Mouse (Mus musculus): ENCODE data around the gene Slc44a2. TPM values are rescaled to one million over a fixed set of nuclear protein-coding genes. Genes with fewer than 3 reads are reported as not detected.

The Slc44a2 gene
- polyA plus RNA-seq (2015; fragmentation: Nextera tagmentation; extraction: Ambion mirVana), result 64.5 and 73.4 TPM in 2 replicates

DNA sequence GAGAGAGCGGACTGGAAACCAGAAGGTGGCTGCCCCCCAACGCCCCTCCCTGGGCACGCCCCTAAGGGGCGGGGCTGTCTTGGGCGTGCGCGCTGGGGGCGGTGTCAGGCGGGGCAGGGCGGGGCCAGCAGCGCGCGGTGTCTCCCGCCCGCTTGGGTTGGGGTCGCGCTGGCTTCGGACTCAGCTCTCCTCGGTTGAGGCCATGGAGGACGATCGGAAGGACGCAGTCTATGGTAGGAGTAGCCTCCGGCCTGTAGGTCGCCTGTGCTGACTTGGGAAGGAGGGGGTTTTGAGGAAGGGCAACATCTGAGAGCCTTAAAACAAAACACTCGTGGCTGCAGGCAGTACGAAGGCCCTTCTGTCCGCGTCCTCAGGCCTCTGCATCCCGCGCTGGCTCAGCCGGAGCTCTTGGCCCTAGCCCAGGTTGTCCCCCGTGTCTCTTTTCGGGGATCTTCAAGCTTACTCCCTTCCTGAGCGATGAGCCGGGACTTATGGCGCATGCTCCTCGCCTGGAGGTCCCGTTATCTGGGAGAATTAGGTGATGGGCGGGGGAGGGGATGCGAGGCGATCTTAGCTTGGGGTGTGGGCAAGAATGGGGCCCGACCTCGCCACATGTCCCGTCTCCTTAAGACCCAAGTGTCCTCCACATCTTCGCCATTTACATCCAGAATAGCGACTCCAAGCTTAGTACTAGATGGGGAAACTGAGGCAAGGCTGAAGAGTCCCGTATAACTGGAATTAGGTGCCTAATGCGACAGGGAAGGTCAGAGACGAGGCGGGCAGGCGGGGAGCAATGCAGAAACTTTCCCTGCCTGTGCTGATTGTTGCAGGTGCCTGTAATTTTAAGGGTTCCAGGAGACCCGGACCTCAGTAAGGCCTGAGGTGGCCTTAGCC is at the start of gene Slc44a2:
TSS of gene Slc44a2 (plus strand) at position 80 of the 894 bp plus-strand sequence.
- Histone ChIP-seq H3K27ac (replicated peaks) (peak within 1 kb of the TSS; percentile 64), H3K27me3 (no peaks in the 10 kb centered on the region), H3K4me1 (replicated peaks) (peaks cover 23% of the 10 kb centered on the region), H3K9me3 (no peaks in the 10 kb centered on the region), H3K4me2 (peak within 1 kb of the TSS; percentile 97), H3K4me3 (peak within 1 kb of the TSS; percentile 71), H3K36me3 (no peaks in the 10 kb centered on the region), H3K9ac (peak within 1 kb of the TSS; percentile 69)
- WGBS, result under 1% methylated on average over 52 of the region's 52 CpGs
- ATAC-seq (ENCODE audit: low FRiP score, low read depth), result peak; percentile 92

DNA sequence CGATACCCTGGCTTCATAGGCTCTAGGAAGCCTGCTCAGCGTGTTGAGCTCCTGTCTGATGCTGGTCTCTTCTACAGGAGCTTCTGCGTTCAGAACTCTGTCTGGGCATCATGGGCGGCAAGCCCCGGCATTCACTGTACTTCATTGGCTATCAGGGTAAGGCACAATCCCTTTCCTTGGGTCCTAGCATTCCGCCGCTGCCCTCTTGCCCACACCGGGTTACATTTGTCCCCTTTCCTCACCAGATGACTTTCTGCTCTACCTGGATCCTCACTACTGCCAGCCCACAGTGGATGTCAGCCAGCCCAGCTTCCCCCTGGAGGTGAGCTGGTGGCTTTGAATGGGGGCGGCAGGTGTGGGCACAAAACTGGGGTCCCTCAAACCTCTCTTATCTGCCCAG is 48.1 kb upstream of the Slc44a2 start:
- H3K4me1 ChIP-seq (replicated peaks), result peaks cover under 1% of the 10 kb centered on the region; the same call in 1 of the 2 replicates
- no peak for ATAC-seq (ENCODE audit: low FRiP score, low read depth)
- no peak overlapping the region for H3K4me3 ChIP-seq
- H3K27ac ChIP-seq (replicated peaks), result no peak overlapping the region
- WGBS, result 93% methylated on average over 9 of the region's 9 CpGs
- no peak overlapping the region for H3K4me2 ChIP-seq
- H3K9me3 ChIP-seq, result no peaks in the 10 kb centered on the region
- H3K9ac ChIP-seq, result no peak overlapping the region
- no peaks in the 10 kb centered on the region for H3K27me3 ChIP-seq
- peaks cover 90% of the 10 kb centered on the region for H3K36me3 ChIP-seq

DNA sequence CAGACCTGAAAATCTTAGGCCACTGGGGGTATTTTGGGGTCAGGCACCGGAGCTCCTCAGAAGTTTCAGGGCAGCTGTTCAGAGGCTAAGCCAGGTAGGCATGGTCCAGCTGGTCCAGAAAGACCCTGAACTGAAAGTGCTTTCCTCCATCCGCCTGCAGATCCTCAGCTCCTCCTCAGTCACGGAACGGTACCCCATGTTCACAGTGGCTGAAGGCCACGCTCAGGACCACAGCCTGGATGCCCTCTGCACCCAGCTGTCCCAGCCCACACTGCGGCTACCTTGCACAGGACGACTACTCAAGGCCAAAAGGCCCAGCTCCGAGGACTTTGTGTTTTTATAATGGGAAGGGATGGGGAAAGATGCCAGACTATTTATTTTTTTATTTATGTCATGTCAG is 47.4 kb upstream of the Slc44a2 start:
- peaks cover 91% of the 10 kb centered on the region for H3K36me3 ChIP-seq

DNA sequence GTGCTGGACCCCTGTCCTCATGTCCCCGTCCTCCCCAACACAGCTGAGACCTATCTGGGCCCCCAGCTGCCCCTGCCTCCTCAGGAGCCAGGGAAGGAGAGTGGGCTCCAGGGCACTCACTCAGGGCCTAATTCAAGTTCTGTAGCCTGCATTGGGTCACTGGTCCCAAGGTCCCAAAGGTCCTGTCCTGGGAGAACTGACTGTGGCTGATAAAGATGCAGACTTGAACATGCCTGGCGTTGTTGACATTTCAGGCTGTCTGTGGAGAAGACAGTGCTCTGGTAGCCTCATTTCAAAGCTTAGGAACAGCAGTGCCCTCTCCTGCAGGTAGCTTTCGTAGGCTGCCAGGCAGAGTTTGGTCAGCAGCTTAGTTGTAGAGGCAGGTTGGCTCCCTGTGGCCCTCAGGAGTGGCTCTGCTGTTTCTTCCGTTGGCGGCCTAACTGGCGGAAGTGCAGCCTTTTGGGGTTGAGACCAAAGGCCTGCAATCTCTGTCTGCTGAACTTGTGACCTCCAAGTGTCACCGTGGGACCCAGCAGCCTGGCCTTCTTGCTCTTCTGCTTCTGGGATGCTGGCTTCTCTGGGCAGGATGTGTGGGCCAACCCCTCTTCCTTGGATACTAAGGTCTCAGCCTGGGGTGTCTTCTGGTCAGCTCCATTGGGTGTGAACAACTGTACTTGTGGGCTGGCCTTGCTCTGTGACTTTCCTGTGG is 46.8 kb upstream of the Slc44a2 start:
- no peak for ATAC-seq (ENCODE audit: low FRiP score, low read depth)
- H3K27ac ChIP-seq (replicated peaks), result no peak overlapping the region
- no peak overlapping the region for H3K4me2 ChIP-seq
- 83% methylated on average over 7 of the region's 7 CpGs for WGBS
- no peaks in the 10 kb centered on the region for H3K4me1 ChIP-seq (replicated peaks)
- H3K36me3 ChIP-seq, result peaks cover 88% of the 10 kb centered on the region
- no peak overlapping the region for H3K9ac ChIP-seq
- no peaks in the 10 kb centered on the region for H3K27me3 ChIP-seq
- H3K9me3 ChIP-seq, result no peaks in the 10 kb centered on the region
- no peak overlapping the region for H3K4me3 ChIP-seq

More for the DNA sequence above, 47.4 kb upstream of the Slc44a2 start:
- no peak for ATAC-seq (ENCODE audit: low FRiP score, low read depth)
- no peak overlapping the region for H3K9ac ChIP-seq
- H3K27me3 ChIP-seq, result no peaks in the 10 kb centered on the region
- no peaks in the 10 kb centered on the region for H3K9me3 ChIP-seq
- no peak overlapping the region for H3K4me2 ChIP-seq
- H3K4me3 ChIP-seq, result no peak overlapping the region
- H3K27ac ChIP-seq (replicated peaks), result no peak overlapping the region
- 88% methylated on average over 8 of the region's 8 CpGs for WGBS
- H3K4me1 ChIP-seq (replicated peaks), result no peaks in the 10 kb centered on the region

DNA sequence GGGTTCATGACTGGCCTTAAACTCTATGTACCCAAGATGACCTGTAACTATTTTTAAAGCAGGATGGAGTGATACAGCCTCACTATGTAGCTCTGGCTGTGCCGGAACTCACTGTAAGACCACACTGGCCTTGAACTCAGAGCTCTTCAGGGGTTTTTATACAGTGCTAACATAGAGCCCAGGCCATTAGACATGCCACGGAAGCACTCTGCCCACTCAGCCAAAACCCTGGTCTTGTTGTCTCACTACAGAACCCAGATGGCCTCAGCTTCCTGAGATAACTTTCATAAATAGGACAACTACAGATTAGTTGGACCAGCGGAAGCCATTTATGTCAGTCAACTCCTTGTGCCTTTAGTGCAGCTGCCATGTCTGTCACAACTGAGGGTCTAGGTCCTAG is 46.2 kb upstream of the Slc44a2 start:
- no peak for ATAC-seq (ENCODE audit: low FRiP score, low read depth)
- Histone ChIP-seq H3K27me3 (no peaks in the 10 kb centered on the region), H3K4me2 (no peak overlapping the region), H3K27ac (replicated peaks) (no peak overlapping the region), H3K4me1 (replicated peaks) (no peaks in the 10 kb centered on the region), H3K4me3 (no peak overlapping the region), H3K36me3 (peaks cover 84% of the 10 kb centered on the region), H3K9me3 (no peaks in the 10 kb centered on the region), H3K9ac (no peak overlapping the region)
- 95% methylated on average over 3 of the region's 3 CpGs for WGBS

DNA sequence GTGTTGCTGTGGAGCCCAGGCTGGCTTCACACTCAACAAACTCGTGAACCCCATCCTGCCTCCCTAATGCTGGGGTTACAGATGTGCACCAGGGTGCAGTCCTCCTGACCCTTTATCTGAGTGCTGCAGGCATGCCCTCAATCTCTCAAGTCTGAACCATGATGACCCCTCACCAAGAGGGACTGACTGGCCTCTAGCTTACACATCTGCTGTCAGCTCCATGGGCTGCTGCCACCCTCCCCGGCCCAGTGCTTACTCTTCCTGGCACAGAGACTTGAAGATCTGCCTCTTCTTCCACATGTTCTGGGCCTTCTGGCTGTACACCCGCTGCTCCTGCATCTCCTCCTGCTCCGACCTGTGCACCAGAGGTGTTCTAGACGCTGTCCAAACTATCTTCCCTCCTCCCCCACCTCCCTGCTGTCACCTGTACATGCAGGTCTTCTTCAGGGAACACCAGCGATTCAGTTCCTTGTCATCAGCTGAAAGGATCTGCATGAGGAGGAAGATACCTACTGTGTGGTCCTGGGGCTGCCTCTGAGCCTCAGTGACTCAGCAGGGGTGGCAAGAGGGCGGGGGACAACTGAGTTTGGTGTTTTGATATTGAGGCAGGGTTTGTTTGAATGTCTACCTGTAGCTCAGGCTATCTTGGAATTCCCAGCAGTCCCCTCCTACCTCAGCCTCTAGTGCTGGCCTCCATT is 45.3 kb upstream of the Slc44a2 start:
- no peaks in the 10 kb centered on the region for H3K9me3 ChIP-seq
- ATAC-seq (ENCODE audit: low FRiP score, low read depth), result no peak
- no peaks in the 10 kb centered on the region for H3K4me1 ChIP-seq (replicated peaks)
- H3K4me3 ChIP-seq, result no peak overlapping the region
- no peak overlapping the region for H3K4me2 ChIP-seq
- no peak overlapping the region for H3K9ac ChIP-seq
- 92% methylated on average over 7 of the region's 7 CpGs for WGBS
- H3K27me3 ChIP-seq, result no peaks in the 10 kb centered on the region
- H3K36me3 ChIP-seq, result peaks cover 85% of the 10 kb centered on the region
- H3K27ac ChIP-seq (replicated peaks), result no peak overlapping the region

DNA sequence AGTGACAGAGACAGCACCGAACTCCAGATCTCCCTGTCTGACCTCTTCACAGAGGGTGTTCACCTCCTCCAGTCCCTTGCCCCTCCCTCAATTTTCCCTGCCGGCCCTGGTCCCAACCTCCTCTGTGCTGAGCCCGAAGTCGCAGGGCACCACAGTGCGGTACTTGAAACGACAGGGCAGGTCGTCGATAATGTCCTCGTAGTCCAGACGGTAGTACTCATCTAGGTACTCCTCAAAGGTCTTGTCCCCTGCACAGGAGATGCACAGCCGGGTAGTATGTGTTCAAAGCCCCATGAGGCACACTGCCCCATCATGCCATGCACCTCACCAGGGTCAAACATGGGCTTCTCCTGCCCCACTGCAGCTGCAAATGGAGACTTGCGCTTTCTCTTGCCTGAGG is 44.8 kb upstream of the Slc44a2 start:
- Histone ChIP-seq H3K9me3 (no peaks in the 10 kb centered on the region), H3K4me3 (no peak overlapping the region), H3K4me2 (no peak overlapping the region), H3K36me3 (peaks cover 82% of the 10 kb centered on the region), H3K27ac (replicated peaks) (no peak overlapping the region), H3K27me3 (no peaks in the 10 kb centered on the region), H3K9ac (no peak overlapping the region), H3K4me1 (replicated peaks) (no peaks in the 10 kb centered on the region)
- no peak for ATAC-seq (ENCODE audit: low FRiP score, low read depth)
- 88% methylated on average over 12 of the region's 12 CpGs for WGBS

DNA sequence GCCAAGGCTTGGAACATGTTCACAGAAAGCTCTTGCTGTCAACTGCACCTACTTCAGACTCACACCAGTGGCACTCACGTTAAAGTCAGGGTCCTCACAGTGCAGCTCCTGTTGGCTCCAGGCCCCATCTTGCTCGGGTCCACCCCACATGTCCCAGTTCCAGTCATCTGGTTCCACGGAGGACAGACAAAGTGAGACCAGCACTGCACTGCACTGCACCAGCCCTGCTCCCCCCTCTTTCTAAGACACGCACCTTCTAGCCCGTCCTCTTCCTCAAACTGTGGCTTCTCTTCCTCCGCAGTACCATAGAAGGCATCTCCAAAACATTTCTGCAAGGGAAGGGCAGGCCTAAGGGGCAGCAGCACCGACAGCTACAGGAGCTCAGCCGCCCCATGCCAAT is 44.2 kb upstream of the Slc44a2 start:
- Histone ChIP-seq H3K4me3 (no peak overlapping the region), H3K27ac (replicated peaks) (no peak overlapping the region), H3K9ac (no peak overlapping the region), H3K4me1 (replicated peaks) (no peaks in the 10 kb centered on the region), H3K36me3 (peaks cover 82% of the 10 kb centered on the region), H3K27me3 (no peaks in the 10 kb centered on the region), H3K9me3 (no peaks in the 10 kb centered on the region), H3K4me2 (no peak overlapping the region)
- 95% methylated on average over 8 of the region's 8 CpGs for WGBS
- no peak for ATAC-seq (ENCODE audit: low FRiP score, low read depth)

DNA sequence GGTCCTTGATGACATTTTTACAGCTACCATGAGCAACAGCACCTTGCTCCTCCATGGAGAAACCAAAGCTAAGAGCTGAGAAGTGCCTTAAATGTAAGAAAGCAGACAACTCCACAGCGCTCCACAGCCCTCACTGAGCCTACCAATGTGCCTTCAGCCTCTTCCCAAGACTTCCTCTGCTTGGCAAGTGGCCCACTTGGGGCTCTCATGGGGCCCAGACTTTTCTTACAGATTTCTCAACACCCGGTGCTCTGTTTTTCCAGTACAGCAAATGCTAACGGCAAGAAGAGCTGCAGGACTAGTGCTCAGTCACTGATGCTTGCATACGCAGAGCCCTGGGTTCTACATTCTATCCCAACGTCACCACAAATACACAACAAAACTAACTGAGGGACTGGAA is 42.7 kb upstream of the Slc44a2 start:
- Histone ChIP-seq H3K4me3 (no peak overlapping the region), H3K27ac (replicated peaks) (no peak overlapping the region), H3K4me2 (no peak overlapping the region), H3K27me3 (no peaks in the 10 kb centered on the region), H3K36me3 (peaks cover 80% of the 10 kb centered on the region), H3K4me1 (replicated peaks) (no peaks in the 10 kb centered on the region), H3K9ac (no peak overlapping the region), H3K9me3 (no peaks in the 10 kb centered on the region)
- ATAC-seq (ENCODE audit: low FRiP score, low read depth), result no peak
- WGBS, result 93% methylated on average over 5 of the region's 5 CpGs

DNA sequence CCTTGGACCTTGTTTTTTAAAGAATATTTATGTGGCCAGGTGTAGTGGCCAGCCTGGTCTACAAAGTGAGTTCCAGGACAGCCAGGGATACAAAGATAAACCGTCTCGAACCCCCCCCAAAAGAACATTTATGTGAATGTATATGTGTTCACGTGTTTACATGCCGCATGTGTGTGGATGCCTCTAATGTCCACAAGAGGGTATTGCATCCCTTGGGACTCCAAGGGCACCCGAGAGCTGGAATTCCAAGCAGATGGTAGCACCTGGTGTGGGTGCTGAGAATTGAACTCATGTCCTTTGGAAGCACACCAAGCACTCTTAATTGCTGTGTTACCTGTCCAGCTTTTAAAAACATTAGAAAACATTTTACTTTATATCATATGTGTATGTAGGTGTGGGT is 36.9 kb upstream of the Slc44a2 start:
- no peak overlapping the region for H3K9ac ChIP-seq
- 86% methylated on average over 5 of the region's 5 CpGs for WGBS
- no peak for ATAC-seq (ENCODE audit: low FRiP score, low read depth)
- H3K36me3 ChIP-seq, result peaks cover 46% of the 10 kb centered on the region
- no peaks in the 10 kb centered on the region for H3K9me3 ChIP-seq
- no peak overlapping the region for H3K27ac ChIP-seq (replicated peaks)
- H3K27me3 ChIP-seq, result no peaks in the 10 kb centered on the region
- H3K4me1 ChIP-seq (replicated peaks), result peaks cover 18% of the 10 kb centered on the region
- H3K4me2 ChIP-seq, result no peak overlapping the region
- no peak overlapping the region for H3K4me3 ChIP-seq

DNA sequence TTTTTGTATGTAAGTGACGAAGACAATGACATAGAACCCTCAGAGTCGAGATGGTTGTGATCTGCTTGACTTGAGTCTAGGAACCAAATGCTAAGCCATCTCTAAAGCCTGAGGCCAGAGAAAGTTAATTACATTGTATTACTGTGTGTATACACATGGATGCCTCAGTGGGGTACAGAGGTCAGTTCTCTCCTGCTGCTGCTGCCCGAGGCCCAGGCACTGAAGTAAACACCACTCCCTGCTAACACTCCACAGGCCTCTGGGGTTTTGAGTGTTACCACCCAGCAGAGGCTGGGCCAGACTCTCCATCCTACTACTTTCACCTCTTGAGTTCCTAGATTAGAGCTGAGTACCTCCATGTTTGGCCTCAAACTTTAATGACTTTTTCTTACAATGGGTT is 36.5 kb upstream of the Slc44a2 start:
- Histone ChIP-seq H3K9me3 (no peaks in the 10 kb centered on the region), H3K27me3 (no peaks in the 10 kb centered on the region), H3K9ac (no peak overlapping the region), H3K27ac (replicated peaks) (no peak overlapping the region), H3K4me2 (no peak overlapping the region), H3K4me1 (replicated peaks) (peaks cover 22% of the 10 kb centered on the region), H3K4me3 (no peak overlapping the region), H3K36me3 (peaks cover 46% of the 10 kb centered on the region)
- WGBS, result 82% methylated on average over 3 of the region's 3 CpGs
- ATAC-seq (ENCODE audit: low FRiP score, low read depth), result no peak

DNA sequence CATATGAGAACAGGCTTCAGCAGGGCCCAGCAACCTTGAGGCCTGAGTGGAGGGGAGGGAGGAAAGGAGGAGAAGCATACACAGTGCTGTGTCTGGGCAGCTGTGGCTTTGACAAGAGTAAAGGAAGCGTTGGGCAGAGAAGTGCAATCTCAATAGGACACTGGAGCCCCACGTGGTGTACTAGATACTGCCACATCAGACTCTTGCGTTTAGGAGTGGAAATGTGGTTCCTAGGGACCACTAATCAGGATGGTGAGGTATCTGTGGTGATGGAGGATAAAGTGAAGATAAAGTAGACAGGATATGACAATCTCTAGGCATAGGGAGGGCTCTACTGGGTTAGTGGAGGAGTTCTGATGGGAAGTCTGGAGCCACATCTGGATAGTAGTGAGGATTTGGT is 33.7 kb upstream of the Slc44a2 start:
- 64% methylated on average over 3 of the region's 3 CpGs for WGBS

More for the DNA sequence above, 33.7 kb upstream of the Slc44a2 start:
- Histone ChIP-seq H3K9me3 (no peaks in the 10 kb centered on the region), H3K4me3 (peak overlapping the region; percentile 62), H3K4me2 (peak overlapping the region; percentile 79), H3K9ac (peak overlapping the region; percentile 60; the same call in 1 of the 2 replicates), H3K27ac (replicated peaks) (no peak overlapping the region), H3K4me1 (replicated peaks) (peaks cover 38% of the 10 kb centered on the region), H3K27me3 (no peaks in the 10 kb centered on the region), H3K36me3 (peaks cover 24% of the 10 kb centered on the region)
- no peak for ATAC-seq (ENCODE audit: low FRiP score, low read depth)
